Mouse (Mus musculus): ENCODE data around the gene Cckbr. TPM values are rescaled to one million over a fixed set of nuclear protein-coding genes. Genes with fewer than 3 reads are reported as not detected.
"Not testable (repeated sequence)": the region's sequence is repeated elsewhere in the genome, so short reads cannot be mapped to it uniquely, and the experiment has no call there.

Cckbr gene
- total and polyA plus RNA-seq, 3 experiments: not detected

DNA sequence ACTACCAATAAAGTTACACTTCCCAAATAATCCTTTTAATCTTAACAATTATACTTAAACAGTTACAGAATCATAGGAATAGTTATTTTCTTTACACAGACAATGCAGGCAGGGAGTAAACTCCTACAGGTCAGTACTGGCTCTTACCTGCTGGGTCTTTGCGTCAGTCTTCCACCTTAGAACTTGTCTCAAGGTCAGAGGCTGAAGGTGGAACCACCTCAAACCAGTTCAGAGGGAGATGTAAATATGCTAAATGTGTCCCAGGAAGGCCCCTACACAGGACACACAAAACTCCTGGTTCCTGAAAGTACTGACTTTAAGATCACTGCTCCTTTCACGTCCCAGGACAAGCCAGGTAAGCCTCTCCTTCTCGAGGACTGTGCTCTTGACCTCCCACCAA is 19.5 kb downstream of the Cckbr start:
- no peak overlapping the region for H3K27ac ChIP-seq (ENCODE audit: control insufficient read depth, low read depth, low read length)
- no peaks in the 10 kb centered on the region for H3K36me3 ChIP-seq (ENCODE audit: control insufficient read depth in 1 of 2, insufficient read depth in 2 of 2, low read length in 2 of 2)
- TF ChIP-seq USF2 (IDR thresholded peaks at IDR 0.05; ENCODE audit: borderline replicate concordance in 1 of 2, insufficient read depth in 1 of 2, low read depth in 1 of 2, low read length in 2 of 2): no peak
- no peak for TF ChIP-seq ELF1 (IDR thresholded peaks at IDR 0.05; ENCODE audit: low read depth, low read length)
- TF ChIP-seq POLR2AphosphoS2 (IDR thresholded peaks at IDR 0.05; ENCODE audit: low read length): no peak
- TF ChIP-seq GABPA (IDR thresholded peaks at IDR 0.05; ENCODE audit: low read depth, low read length): no peak
- TF ChIP-seq CHD2 (IDR thresholded peaks at IDR 0.05; ENCODE audit: low read length): no peak
- no peak for TF ChIP-seq NRF1 (IDR thresholded peaks at IDR 0.05; ENCODE audit: insufficient read depth, low read depth, low read length, poor library complexity, severe bottlenecking)
- TF ChIP-seq RCOR1 (IDR thresholded peaks at IDR 0.05; ENCODE audit: low read depth, low read length): no peak
- no peak for TF ChIP-seq SIN3A (IDR thresholded peaks at IDR 0.05; ENCODE audit: low read length)
- TF ChIP-seq POLR2AphosphoS5 (IDR thresholded peaks at IDR 0.05; ENCODE audit: borderline replicate concordance, low read depth, low read length): no peak
- TF ChIP-seq RAD21 (IDR thresholded peaks at IDR 0.05; ENCODE audit: low read depth, low read length): no peak
- TF ChIP-seq KAT2A (conservative IDR thresholded peaks at IDR 0.05; ENCODE audit: low read depth, low read length): no peak
- TF ChIP-seq ZKSCAN1 (IDR thresholded peaks at IDR 0.05; ENCODE audit: low read depth, low read length): no peak
- TF ChIP-seq POLR2A (IDR thresholded peaks at IDR 0.05; ENCODE audit: control insufficient read depth in 1 of 2, insufficient read depth in 1 of 2, low read depth in 1 of 2, low read length in 2 of 2, poor library complexity in 1 of 2): no peak
- TF ChIP-seq ZMIZ1 (IDR thresholded peaks at IDR 0.05; ENCODE audit: low read depth, low read length): no peak
- no peak for TF ChIP-seq MAFK (IDR thresholded peaks at IDR 0.05; ENCODE audit: borderline replicate concordance, low read depth, low read length)
- TF ChIP-seq CHD1 (IDR thresholded peaks at IDR 0.05; ENCODE audit: low read depth, low read length): no peak
- no peak for TF ChIP-seq USF1 (IDR thresholded peaks at IDR 0.05; ENCODE audit: low read depth, low read length)
- no peak for TF ChIP-seq MYC (IDR thresholded peaks at IDR 0.05; ENCODE audit: low read depth, low read length)

GRCm38 (mm10) chr7:105453345-105453744 is 27.8 kb downstream of the Cckbr start:
- not testable (repeated sequence) for H3K27me3 ChIP-seq (ENCODE audit: control insufficient read depth in 1 of 2, insufficient read depth in 2 of 2, low read length in 2 of 2); H3K9me3 ChIP-seq (replicated peaks; ENCODE audit: insufficient read depth, low read length); H3K27ac ChIP-seq (ENCODE audit: control insufficient read depth, low read depth, low read length); H3K79me2 ChIP-seq (ENCODE audit: control insufficient read depth, insufficient read depth, low read length, poor library complexity); H3K36me3 ChIP-seq (ENCODE audit: control insufficient read depth in 1 of 2, insufficient read depth in 2 of 2, low read length in 2 of 2); H3K9ac ChIP-seq (ENCODE audit: control insufficient read depth, low read depth, low read length, poor library complexity, severe bottlenecking); DNase-seq (ENCODE audit: low read depth, low spot score); H3K4me1 ChIP-seq (ENCODE audit: control insufficient read depth in 1 of 2, insufficient read depth in 2 of 2, low read length in 2 of 2); H3K4me3 ChIP-seq (ENCODE audit: control insufficient read depth in 1 of 2, insufficient read depth in 1 of 2, low read depth in 2 of 2, low read length in 2 of 2)

More for the DNA sequence above, 19.5 kb downstream of the Cckbr start:
- Histone ChIP-seq H3K9ac (ENCODE audit: control insufficient read depth, low read depth, low read length, poor library complexity, severe bottlenecking) (no peak overlapping the region), H3K79me2 (ENCODE audit: control insufficient read depth, insufficient read depth, low read length, poor library complexity) (no peaks in the 10 kb centered on the region), H3K4me1 (ENCODE audit: control insufficient read depth in 1 of 2, insufficient read depth in 2 of 2, low read length in 2 of 2) (no peaks in the 10 kb centered on the region), H3K27me3 (ENCODE audit: control insufficient read depth in 1 of 2, insufficient read depth in 2 of 2, low read length in 2 of 2) (no peaks in the 10 kb centered on the region; a peak in 1 of 4 replicates), H3K4me3 (ENCODE audit: control insufficient read depth in 1 of 2, insufficient read depth in 1 of 2, low read depth in 2 of 2, low read length in 2 of 2) (no peak overlapping the region), H3K9me3 (replicated peaks; ENCODE audit: insufficient read depth, low read length) (no peaks in the 10 kb centered on the region)
- no peak for DNase-seq (ENCODE audit: low read depth, low spot score)
